Mouse (Mus musculus): ENCODE measurements at regions not wholly inside any gene's neighbourhood (a gene's known extent, or its start where the extent isn't known, plus 50 kb on each side); places are given as distances from the start of the nearest gene placed in this dataset.
"Not testable (repeated sequence)": the region's sequence is repeated elsewhere in the genome, so short reads cannot be mapped to it uniquely, and the experiment has no call there.

- Histone ChIP-seq H3K36me3 (ENCODE audit: insufficient read depth, low read length) (no peaks in the 10 kb centered on the region), H3K4me1 (ENCODE audit: insufficient read depth, low read depth, low read length) (no peaks in the 10 kb centered on the region), H3K27ac (ENCODE audit: low read length) (no peak overlapping the region), H3K27me3 (replicated peaks; ENCODE audit: insufficient read depth, low read length) (no peaks in the 10 kb centered on the region), H3K9me3 (ENCODE audit: low read length) (no peaks in the 10 kb centered on the region), H3K4me3 (ENCODE audit: low read depth, low read length) (no peak overlapping the region), H3K9ac (replicated peaks; ENCODE audit: low read depth) (no peak overlapping the region), H3K4me2 (replicated peaks; ENCODE audit: low read depth, low read length) (no peak overlapping the region)
- TF ChIP-seq EP300 (IDR thresholded peaks at IDR 0.05) (no peak), CTCF (IDR thresholded peaks at IDR 0.05) (no peak)
- DNase-seq (ENCODE audit: low spot score), result no peak
- WGBS, result 62% methylated on average over 3 of the region's 3 CpGs
- ATAC-seq, result no peak
These were observed 113.9 kb downstream of the Mfap3l start for GRCm38 (mm10) chr8:60746486-60746885.

- Histone ChIP-seq H3K4me3 (ENCODE audit: low read depth, low read length) (no peak overlapping the region), H3K4me1 (ENCODE audit: insufficient read depth, low read depth, low read length) (no peaks in the 10 kb centered on the region), H3K27ac (ENCODE audit: low read length) (no peak overlapping the region), H3K9me3 (ENCODE audit: low read length) (no peaks in the 10 kb centered on the region), H3K9ac (replicated peaks; ENCODE audit: low read depth) (no peak overlapping the region), H3K27me3 (replicated peaks; ENCODE audit: insufficient read depth, low read length) (no peaks in the 10 kb centered on the region), H3K36me3 (ENCODE audit: insufficient read depth, low read length) (no peaks in the 10 kb centered on the region), H3K4me2 (replicated peaks; ENCODE audit: low read depth, low read length) (no peak overlapping the region; the same call in 1 of the 2 replicates)
- peak; percentile 7 for DNase-seq (ENCODE audit: low spot score)
- ATAC-seq, result no peak
- no peak for TF ChIP-seq EP300 (IDR thresholded peaks at IDR 0.05)
- 46% methylated on average over 18 of the region's 18 CpGs for WGBS
These were observed 123.2 kb downstream of the Mfap3l start for GRCm38 (mm10) chr8:60755704-60756415.

- no peaks in the 10 kb centered on the region for H3K9me3 ChIP-seq (ENCODE audit: low read length)
- 92% methylated on average over 7 of the region's 7 CpGs for WGBS
- TF ChIP-seq EP300 (IDR thresholded peaks at IDR 0.05) (no peak), CTCF (IDR thresholded peaks at IDR 0.05) (no peak)
- H3K4me1 ChIP-seq (ENCODE audit: insufficient read depth, low read depth, low read length), result no peaks in the 10 kb centered on the region
- no peak overlapping the region for H3K4me2 ChIP-seq (replicated peaks; ENCODE audit: low read depth, low read length)
- no peaks in the 10 kb centered on the region for H3K36me3 ChIP-seq (ENCODE audit: insufficient read depth, low read length)
- no peak for DNase-seq (ENCODE audit: low spot score)
- no peak overlapping the region for H3K4me3 ChIP-seq (ENCODE audit: low read depth, low read length)
- no peak for ATAC-seq
- no peak overlapping the region for H3K9ac ChIP-seq (replicated peaks; ENCODE audit: low read depth)
- no peaks in the 10 kb centered on the region for H3K27me3 ChIP-seq (replicated peaks; ENCODE audit: insufficient read depth, low read length)
- H3K27ac ChIP-seq (ENCODE audit: low read length), result no peak overlapping the region
These were observed 126.3 kb upstream of the Hpf1 start for GRCm38 (mm10) chr8:60763959-60764358.

- H3K4me1 ChIP-seq (ENCODE audit: insufficient read depth, low read depth, low read length), result no peaks in the 10 kb centered on the region
- H3K4me3 ChIP-seq (ENCODE audit: low read depth, low read length), result no peak overlapping the region
- H3K9me3 ChIP-seq (ENCODE audit: low read length), result no peaks in the 10 kb centered on the region
- no peak overlapping the region for H3K4me2 ChIP-seq (replicated peaks; ENCODE audit: low read depth, low read length)
- DNase-seq (ENCODE audit: low spot score), result no peak
- no peak overlapping the region for H3K27ac ChIP-seq (ENCODE audit: low read length)
- H3K36me3 ChIP-seq (ENCODE audit: insufficient read depth, low read length), result no peaks in the 10 kb centered on the region
- no peak overlapping the region for H3K9ac ChIP-seq (replicated peaks; ENCODE audit: low read depth)
- TF ChIP-seq EP300 (IDR thresholded peaks at IDR 0.05), result no peak
- no peak for TF ChIP-seq CTCF (IDR thresholded peaks at IDR 0.05)
- no peaks in the 10 kb centered on the region for H3K27me3 ChIP-seq (replicated peaks; ENCODE audit: insufficient read depth, low read length)
- 30% methylated on average over 4 of the region's 4 CpGs for WGBS
- no peak for ATAC-seq
These were observed 116.9 kb upstream of the Hpf1 start for GRCm38 (mm10) chr8:60773350-60773749.

- H3K27me3 ChIP-seq (replicated peaks; ENCODE audit: insufficient read depth, low read length); ATAC-seq; H3K9me3 ChIP-seq (ENCODE audit: low read length); H3K9ac ChIP-seq (replicated peaks; ENCODE audit: low read depth); H3K4me1 ChIP-seq (ENCODE audit: insufficient read depth, low read depth, low read length); H3K4me2 ChIP-seq (replicated peaks; ENCODE audit: low read depth, low read length); DNase-seq (ENCODE audit: low spot score); H3K4me3 ChIP-seq (ENCODE audit: low read depth, low read length); H3K36me3 ChIP-seq (ENCODE audit: insufficient read depth, low read length); H3K27ac ChIP-seq (ENCODE audit: low read length): not testable (repeated sequence)
- WGBS, result 10% methylated on average over 2 of the region's 2 CpGs
These were observed 114.0 kb upstream of the Hpf1 start for GRCm38 (mm10) chr8:60776251-60776650.

- no peak overlapping the region for H3K4me3 ChIP-seq (ENCODE audit: low read depth, low read length)
- H3K9ac ChIP-seq (replicated peaks; ENCODE audit: low read depth), result no peak overlapping the region
- WGBS, result 77% methylated on average over 2 of the region's 2 CpGs
- no peak overlapping the region for H3K4me2 ChIP-seq (replicated peaks; ENCODE audit: low read depth, low read length)
- no peaks in the 10 kb centered on the region for H3K9me3 ChIP-seq (ENCODE audit: low read length)
- ATAC-seq (no peak), DNase-seq (ENCODE audit: low spot score) (no peak)
- TF ChIP-seq CTCF (IDR thresholded peaks at IDR 0.05) (no peak), EP300 (IDR thresholded peaks at IDR 0.05) (no peak)
- H3K4me1 ChIP-seq (ENCODE audit: insufficient read depth, low read depth, low read length), result no peaks in the 10 kb centered on the region
- no peaks in the 10 kb centered on the region for H3K27me3 ChIP-seq (replicated peaks; ENCODE audit: insufficient read depth, low read length)
- no peaks in the 10 kb centered on the region for H3K36me3 ChIP-seq (ENCODE audit: insufficient read depth, low read length)
- no peak overlapping the region for H3K27ac ChIP-seq (ENCODE audit: low read length)
These were observed 105.2 kb upstream of the Hpf1 start for GRCm38 (mm10) chr8:60785049-60785448.

GRCm38 (mm10) chr8:60790453-60790852 lies 99.8 kb upstream of the Hpf1 start:
- no peak overlapping the region for H3K27ac ChIP-seq (ENCODE audit: low read length)
- H3K4me3 ChIP-seq (ENCODE audit: low read depth, low read length), result no peak overlapping the region
- no peak overlapping the region for H3K9ac ChIP-seq (replicated peaks; ENCODE audit: low read depth)
- ATAC-seq, result no peak
- H3K4me1 ChIP-seq (ENCODE audit: insufficient read depth, low read depth, low read length), result no peaks in the 10 kb centered on the region
- 81% methylated on average over 3 of the region's 3 CpGs for WGBS
- DNase-seq (ENCODE audit: low spot score), result no peak
- H3K9me3 ChIP-seq (ENCODE audit: low read length), result no peaks in the 10 kb centered on the region
- H3K36me3 ChIP-seq (ENCODE audit: insufficient read depth, low read length), result no peaks in the 10 kb centered on the region
- no peaks in the 10 kb centered on the region for H3K27me3 ChIP-seq (replicated peaks; ENCODE audit: insufficient read depth, low read length)
- TF ChIP-seq EP300 (IDR thresholded peaks at IDR 0.05), result no peak
- no peak for TF ChIP-seq CTCF (IDR thresholded peaks at IDR 0.05)
- H3K4me2 ChIP-seq (replicated peaks; ENCODE audit: low read depth, low read length), result no peak overlapping the region
